Mouse (Mus musculus) ES-E14 (cell line): Measurements from ENCODE around the gene Dnajc11. TPM values are rescaled to one million over a fixed set of nuclear protein-coding genes. Genes with fewer than 3 reads are reported as not detected.

Experiments used
- DNase-seq: peaks from one replicate; pipeline ENCODE4 v3.0.0-alpha.2; 2013; ENCODE audit warnings: low read depth, low spot score
- H3K27ac ChIP-seq: 2 replicates; pipeline ENCODE4 v1.5.1; 2012; ENCODE audit warnings: low read depth, mild to moderate bottlenecking, low read length, moderate library complexity, mixed read lengths; ENCODE audit not compliant: poor library complexity, insufficient read depth, severe bottlenecking
- H3K36me3 ChIP-seq: 2 replicates; pipeline ENCODE4 v1.6.1; 2012; ENCODE audit warnings: mild to moderate bottlenecking, low read length, moderate library complexity, mixed read lengths; ENCODE audit not compliant: control insufficient read depth, poor library complexity, insufficient read depth, severe bottlenecking
- H3K4me1 ChIP-seq, 2 experiments: fragments of 150-350 bp in 1 of 2; sonication (generic) in 1 of 2; 2 replicates each; pipeline ENCODE4 v1.6.1; 2012; ENCODE audit warnings: low read length in 2 of 2, mild to moderate bottlenecking in 1 of 2, mixed read lengths in 1 of 2; ENCODE audit not compliant: control insufficient read depth in 2 of 2, insufficient read depth in 2 of 2, poor library complexity in 1 of 2
- H3K4me3 ChIP-seq, 2 experiments: fragments of 150-350 bp in 1 of 2; sonication (generic) in 1 of 2; 2 replicates each; pipeline ENCODE4 v1.5.1; 2012; ENCODE audit warnings: low read length in 2 of 2, low read depth in 1 of 2, mild to moderate bottlenecking in 1 of 2, mixed read lengths in 1 of 2; ENCODE audit not compliant: insufficient read depth in 1 of 2, poor library complexity in 1 of 2, severe bottlenecking in 1 of 2
- H3K9ac ChIP-seq: 2 replicates; pipeline ENCODE4 v1.6.1; 2012; ENCODE audit warnings: low read depth, mild to moderate bottlenecking, low read length, mixed read lengths; ENCODE audit not compliant: poor library complexity, insufficient read depth, severe bottlenecking
- H3K9me3 ChIP-seq: fragments of 150-350 bp; sonication (generic); 2 replicates; pipeline ENCODE4 v1.6.1; 2012; ENCODE audit warnings: low read depth, mild to moderate bottlenecking, low read length; ENCODE audit not compliant: control insufficient read depth, insufficient read depth
- CHD2 ChIP-seq: IDR thresholded peaks from 2 replicates; pipeline ENCODE4 v1.6.1; 2014; ENCODE audit warnings: mild to moderate bottlenecking, low read depth, low read length, inconsistent platforms
- HCFC1 ChIP-seq: IDR thresholded peaks from 2 replicates; pipeline ENCODE4 v1.6.1; 2012; ENCODE audit warnings: low read length, inconsistent platforms, borderline replicate concordance; ENCODE audit not compliant: insufficient read depth
- MAFK ChIP-seq: IDR thresholded peaks from 2 replicates; pipeline ENCODE4 v1.6.1; 2014; ENCODE audit warnings: mild to moderate bottlenecking, low read depth, low read length, inconsistent platforms; ENCODE audit not compliant: insufficient read depth
- ZC3H11A ChIP-seq: IDR thresholded peaks from 2 replicates; pipeline ENCODE4 v1.6.1; 2012; ENCODE audit warnings: low read depth, mild to moderate bottlenecking, inconsistent platforms, low read length, borderline replicate concordance
- ZNF384 ChIP-seq: IDR thresholded peaks from 2 replicates; pipeline ENCODE4 v1.6.1; 2012; ENCODE audit warnings: low read depth, low read length, inconsistent platforms
- in situ Hi-C, 2 experiments: fragments of 600-800 bp; cut with MboI; formaldehyde crosslinking; loops; one replicate each; pipeline ENCODE4 v1.15.1; 2025; ENCODE audit warnings: low sequenced_read_pairs in 2 of 2, inconsistent platforms in 1 of 2; ENCODE audit not compliant: unreplicated experiment in 2 of 2
- total RNA-seq: library from RNA; depleted of rRNA; stranded (reverse); fragments of 300-350 nt; gene quantifications from 2 replicates; pipeline ENCODE4 v1.2.3, GENCODE M21; 2012; rRNA removed

The Dnajc11 gene
- 98.2 and 103 TPM in 2 replicates for total RNA-seq

- H3K4me3 ChIP-seq, result peak within 1 kb of the TSS; percentile 78 to 96
- no peaks in the 10 kb centered on the region for H3K9me3 ChIP-seq
- peaks cover 8% of the 10 kb centered on the region; the same call in 1 of the 2 replicates for H3K36me3 ChIP-seq
- H3K27ac ChIP-seq, result peak within 1 kb of the TSS; percentile 86
- H3K9ac ChIP-seq, result peak within 1 kb of the TSS; percentile 99
- in situ Hi-C loops, result no loop called here
- H3K4me1 ChIP-seq, result peaks cover 8 to 9% of the 10 kb centered on the region in 2 experiments; a peak in 3 of 4 replicates
- TF ChIP-seq CHD2, result no peak
- peak; percentile 81; the same call in 1 of the 2 replicates for TF ChIP-seq HCFC1
- no peak for TF ChIP-seq ZC3H11A
- DNase-seq, result peak; percentile 64
Measured at GRCm38 (mm10) chr4:151933505-151934214, at the start of gene Dnajc11. Gene Dnajc11 (plus strand): TSS chr4:151933691.

GRCm38 (mm10) chr4:151893241-151893640 is 40.2 kb upstream of the Dnajc11 start:
- TF ChIP-seq HCFC1 (no peak), ZC3H11A (no peak), CHD2 (no peak), MAFK (no peak), ZNF384 (no peak)
- in situ Hi-C loops, result no loop called here
- no peak for DNase-seq
- Histone ChIP-seq H3K9me3 (no peaks in the 10 kb centered on the region), H3K4me3 (0 out of 4 replicates have a peak overlapping the region, but pooled peaks of 1 of the 2 experiments have one; percentile 13), H3K9ac (no peak overlapping the region), H3K4me1 (peaks cover 0 to 5% of the 10 kb centered on the region in 2 experiments; a peak in 2 of 4 replicates), H3K36me3 (no peaks in the 10 kb centered on the region), H3K27ac (no peak overlapping the region; the same call in 1 of the 2 replicates)

- DNase-seq, result no peak
- H3K9ac ChIP-seq, result no peak overlapping the region
- H3K36me3 ChIP-seq, result no peaks in the 10 kb centered on the region
- peaks cover 0 to 5% of the 10 kb centered on the region in 2 experiments; a peak in 2 of 4 replicates for H3K4me1 ChIP-seq
- no peak overlapping the region for H3K27ac ChIP-seq
- in situ Hi-C loops, result no loop called here
- no peaks in the 10 kb centered on the region for H3K9me3 ChIP-seq
- H3K4me3 ChIP-seq, result no peak overlapping the region
- TF ChIP-seq ZC3H11A (no peak), CHD2 (no peak)
Measured at GRCm38 (mm10) chr4:151894926-151895325, 38.6 kb upstream of the Dnajc11 start.

DNA sequence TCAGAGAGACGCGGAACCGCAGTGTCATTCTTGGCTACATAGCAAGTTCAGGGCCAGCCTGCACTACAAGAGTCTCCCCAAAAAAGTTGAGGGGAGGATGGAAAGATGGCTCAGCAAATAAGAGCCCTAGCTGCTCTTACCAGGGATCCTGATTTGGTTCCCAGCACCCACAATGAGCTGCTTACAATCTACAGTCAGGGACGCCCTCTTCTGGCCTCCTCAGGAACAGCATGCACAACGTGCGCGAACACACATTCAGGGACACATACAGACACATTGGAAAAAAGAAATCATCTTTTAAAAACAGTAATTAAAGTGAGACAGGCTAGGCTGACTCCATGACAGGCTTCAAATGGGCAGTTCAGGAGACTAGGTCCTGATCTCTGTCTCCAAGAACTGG is 37.9 kb upstream of the Dnajc11 start:
- peaks cover 0 to 5% of the 10 kb centered on the region in 2 experiments; a peak in 2 of 4 replicates for H3K4me1 ChIP-seq
- no peak for DNase-seq
- H3K36me3 ChIP-seq, result no peaks in the 10 kb centered on the region
- no peak overlapping the region for H3K9ac ChIP-seq
- TF ChIP-seq CHD2 (no peak), HCFC1 (no peak), MAFK (no peak), ZC3H11A (no peak), ZNF384 (no peak)
- no peak overlapping the region for H3K27ac ChIP-seq
- H3K9me3 ChIP-seq, result no peaks in the 10 kb centered on the region
- H3K4me3 ChIP-seq, result no peak overlapping the region
- in situ Hi-C loops, result no loop called here
